Mouse (Mus musculus) midbrain, postnatal 0 days (tissue): ENCODE measurements around the gene Fzd7. TPM values are rescaled to one million over a fixed set of nuclear protein-coding genes. Genes with fewer than 3 reads are reported as not detected.

Experiments
- ATAC-seq: fragments of 200-750 bp; cut with Nextera tagmentation; 2 replicates; pipeline ENCODE4 v1.8.0; 2017; ENCODE audit warnings: moderate number of reproducible peaks, mild to moderate bottlenecking, moderate TSS enrichment, moderate library complexity; ENCODE audit not compliant: low FRiP score
- DNase-seq: peaks from one replicate; pipeline ENCODE4 v3.0.0-alpha.2; 2015; ENCODE audit warnings: low spot score
- H3K27ac ChIP-seq: fragments of 300-500 bp; sonication (generic); 2 replicates; pipeline ENCODE4 v1.5.1; 2014; ENCODE audit warnings: low read depth, mild to moderate bottlenecking, low read length, mixed read lengths
- H3K27me3 ChIP-seq: fragments of 300-500 bp; sonication (generic); 2 replicates; pipeline ENCODE4 v1.6.1; 2014; ENCODE audit warnings: low read length, control low read depth, mixed read lengths; ENCODE audit not compliant: insufficient read depth
- H3K36me3 ChIP-seq: fragments of 300-500 bp; sonication (generic); 2 replicates; pipeline ENCODE4 v1.6.1; 2014; ENCODE audit warnings: low read length, control low read depth, mixed read lengths; ENCODE audit not compliant: insufficient read depth
- H3K4me1 ChIP-seq: fragments of 300-500 bp; sonication (generic); 2 replicates; pipeline ENCODE4 v1.6.1; 2014; ENCODE audit warnings: mild to moderate bottlenecking, control low read depth, antibody characterized with exemption, low read length, mixed read lengths; ENCODE audit not compliant: insufficient read depth
- H3K4me2 ChIP-seq: fragments of 300-500 bp; sonication (generic); 2 replicates; pipeline ENCODE4 v1.6.1; 2014; ENCODE audit warnings: low read depth, mild to moderate bottlenecking, low read length, mixed read lengths; ENCODE audit not compliant: poor library complexity, severe bottlenecking
- H3K4me3 ChIP-seq: fragments of 300-500 bp; sonication (generic); 2 replicates; pipeline ENCODE4 v1.5.1; 2014; ENCODE audit warnings: low read depth, mild to moderate bottlenecking, low read length, moderate library complexity
- H3K9ac ChIP-seq: fragments of 300-500 bp; sonication (generic); replicated peaks from 2 replicates; pipeline ENCODE4 v1.6.1; 2014; ENCODE audit warnings: mild to moderate bottlenecking, low read length, moderate library complexity, mixed read lengths; ENCODE audit not compliant: poor library complexity, severe bottlenecking
- H3K9me3 ChIP-seq: fragments of 300-500 bp; sonication (generic); 2 replicates; pipeline ENCODE4 v1.6.1; 2016; ENCODE audit warnings: low read length, control low read depth
- CTCF ChIP-seq: IDR thresholded peaks from 2 replicates; pipeline ENCODE4 v1.5.1; 2016; ENCODE audit warnings: antibody characterized with exemption, mild to moderate bottlenecking
- WGBS: fragments of 180-500 bp; shearing (Covaris S2); extraction: QIAGEN DNeasy Blood & Tissue Kit; methylation state at CpG from one replicate; pipeline ENCODE4 v1.1.7; 2014; 5-methylcytosine and 5-hydroxymethylcytosine counted together
- polyA plus RNA-seq: library from polyadenylated mRNA; unstranded; fragments of >200 nt; fragmentation: Nextera tagmentation; extraction: Ambion mirVana; gene quantifications from 2 replicates; pipeline ENCODE4 v1.2.1, GENCODE M21; 2015
- total RNA-seq: library from RNA; depleted of rRNA; stranded (reverse); fragments of >200 nt; gene quantifications from 2 replicates; pipeline ENCODE4 v1.2.3, GENCODE M21; 2014

Gene Fzd7
- total and polyA plus RNA-seq, 2 experiments from 2014 or later: 1.7 to 11.9 TPM

- no peak for ATAC-seq
- no peak for TF ChIP-seq CTCF
Observed at GRCm38 (mm10) chr1:59448497-59449270, 33.5 kb upstream of the Fzd7 start.

DNA sequence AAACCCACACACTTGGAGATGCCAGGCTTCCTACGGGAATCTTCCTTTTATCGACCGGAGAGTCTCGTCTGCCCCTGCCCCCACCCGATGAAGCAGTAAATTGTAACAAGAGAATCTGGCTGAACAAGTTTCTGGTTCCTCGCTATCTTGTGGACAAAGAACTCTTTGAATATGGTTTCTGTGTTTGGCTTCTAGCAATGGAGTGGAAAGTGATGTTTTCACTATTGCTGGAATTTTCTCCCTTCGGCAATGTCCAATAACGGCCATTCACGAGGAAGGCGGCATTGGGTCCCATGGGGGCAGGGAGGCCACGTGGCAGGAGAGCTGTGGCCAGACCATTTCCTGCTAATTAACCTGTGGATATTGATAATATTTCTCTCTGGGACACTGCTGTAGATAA is 32.8 kb upstream of the Fzd7 start:
- Histone ChIP-seq H3K9me3 (no peaks in the 10 kb centered on the region), H3K4me2 (no peak overlapping the region), H3K9ac (no peak overlapping the region), H3K36me3 (no peaks in the 10 kb centered on the region), H3K27ac (no peak overlapping the region), H3K4me3 (no peak overlapping the region), H3K27me3 (peaks cover 3% of the 10 kb centered on the region; the same call in 1 of the 2 replicates), H3K4me1 (no peaks in the 10 kb centered on the region)
- ATAC-seq: no peak
- DNase-seq: no peak
- 21% methylated on average over 11 of the region's 11 CpGs for WGBS
- TF ChIP-seq CTCF: no peak

More at GRCm38 (mm10) chr1:59448497-59449270, 33.5 kb upstream of the Fzd7 start:
- Histone ChIP-seq H3K9ac (no peak overlapping the region), H3K36me3 (no peaks in the 10 kb centered on the region), H3K4me2 (no peak overlapping the region), H3K27me3 (peaks cover 3% of the 10 kb centered on the region; the same call in 1 of the 2 replicates), H3K9me3 (no peaks in the 10 kb centered on the region), H3K4me1 (no peaks in the 10 kb centered on the region), H3K4me3 (no peak overlapping the region), H3K27ac (no peak overlapping the region)
- DNase-seq: no peak
- 37% methylated on average over 11 of the region's 11 CpGs for WGBS

- H3K27me3 ChIP-seq: peaks cover 3% of the 10 kb centered on the region; the same call in 1 of the 2 replicates
- H3K36me3 ChIP-seq: no peaks in the 10 kb centered on the region
- ATAC-seq (no peak), DNase-seq (no peak)
- H3K27ac ChIP-seq: no peak overlapping the region
- no peak overlapping the region for H3K4me2 ChIP-seq
- TF ChIP-seq CTCF: no peak
- H3K9me3 ChIP-seq: no peaks in the 10 kb centered on the region
- no peak overlapping the region for H3K9ac ChIP-seq
- H3K4me1 ChIP-seq: no peaks in the 10 kb centered on the region
- WGBS: 78% methylated on average over 11 of the region's 11 CpGs
- H3K4me3 ChIP-seq: no peak overlapping the region
Observed at GRCm38 (mm10) chr1:59450896-59451295, 31.3 kb upstream of the Fzd7 start.

GRCm38 (mm10) chr1:59451584-59451983 is 30.6 kb upstream of the Fzd7 start:
- no peaks in the 10 kb centered on the region for H3K9me3 ChIP-seq
- no peak for DNase-seq
- H3K4me2 ChIP-seq: no peak overlapping the region
- H3K27me3 ChIP-seq: peaks cover 3% of the 10 kb centered on the region; the same call in 1 of the 2 replicates
- no peak for TF ChIP-seq CTCF
- H3K4me3 ChIP-seq: no peak overlapping the region
- H3K36me3 ChIP-seq: no peaks in the 10 kb centered on the region
- H3K9ac ChIP-seq: no peak overlapping the region
- ATAC-seq: no peak
- 16% methylated on average over 9 of the region's 9 CpGs for WGBS
- no peaks in the 10 kb centered on the region; the same call in 1 of the 2 replicates for H3K4me1 ChIP-seq
- no peak overlapping the region for H3K27ac ChIP-seq

- no peak overlapping the region for H3K4me3 ChIP-seq
- no peaks in the 10 kb centered on the region for H3K27me3 ChIP-seq
- H3K4me1 ChIP-seq: peaks cover 2% of the 10 kb centered on the region; the same call in 1 of the 2 replicates
- DNase-seq: no peak
- no peaks in the 10 kb centered on the region for H3K9me3 ChIP-seq
- no peak overlapping the region for H3K9ac ChIP-seq
- H3K36me3 ChIP-seq: no peaks in the 10 kb centered on the region
- TF ChIP-seq CTCF: no peak
- no peak overlapping the region for H3K4me2 ChIP-seq
- WGBS: 22% methylated on average over 3 of the region's 3 CpGs
- no peak overlapping the region for H3K27ac ChIP-seq
- no peak for ATAC-seq
Observed at GRCm38 (mm10) chr1:59456825-59457224, 25.4 kb upstream of the Fzd7 start.

DNA sequence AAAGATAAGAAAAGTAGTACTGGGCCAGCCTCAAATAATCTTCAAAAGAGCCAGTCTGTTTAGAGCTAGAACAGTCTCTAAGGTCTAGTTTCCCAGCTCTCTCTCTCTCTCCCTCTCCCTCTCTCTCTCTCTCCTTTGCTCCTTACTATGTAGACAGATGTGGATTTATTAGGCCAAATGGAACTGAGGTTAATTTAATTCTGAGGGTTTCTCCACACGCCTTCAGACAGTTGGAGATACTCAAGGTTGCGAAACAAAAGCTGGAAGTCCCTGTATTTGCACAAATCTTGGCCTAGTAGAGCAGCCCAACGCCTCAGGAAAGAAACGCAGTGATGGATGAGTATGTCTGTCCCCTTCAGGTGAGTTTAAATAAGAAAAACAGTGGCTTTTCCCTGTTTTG is 24.4 kb upstream of the Fzd7 start:
- 89% methylated on average over 4 of the region's 4 CpGs for WGBS
- H3K4me1 ChIP-seq: peaks cover 2% of the 10 kb centered on the region; the same call in 1 of the 2 replicates
- no peak overlapping the region for H3K4me3 ChIP-seq
- no peaks in the 10 kb centered on the region for H3K36me3 ChIP-seq
- no peak for TF ChIP-seq CTCF
- no peaks in the 10 kb centered on the region for H3K27me3 ChIP-seq
- no peak for DNase-seq
- H3K27ac ChIP-seq: no peak overlapping the region
- H3K9ac ChIP-seq: no peak overlapping the region
- ATAC-seq: no peak
- no peak overlapping the region for H3K4me2 ChIP-seq
- no peaks in the 10 kb centered on the region for H3K9me3 ChIP-seq
